Mouse (Mus musculus) regulatory T cell (primary cell): ENCODE results near the gene Gle1.
"Not testable (repeated sequence)": the region's sequence is repeated elsewhere in the genome, so short reads cannot be mapped to it uniquely, and the experiment has no call there.

Experiments used
- in situ Hi-C: fragments of 300-600 bp; cut with MboI, MseI; formaldehyde crosslinking; loops from one replicate; pipeline ENCODE4 v1.15.1; 2025; ENCODE audit warnings: high pct_unique_total_duplicates

Gene Gle1

GRCm38 (mm10) chr2:29934906-29935599 is at the start of gene Gle1:
Gene Gle1, plus strand, starts transcription at chr2:29935426.
- in situ Hi-C loops, result loop anchor here (5.0 kb wide), 1 partner anchor 872 kb away; the partner anchor contains the start of gene Ntmt1

DNA sequence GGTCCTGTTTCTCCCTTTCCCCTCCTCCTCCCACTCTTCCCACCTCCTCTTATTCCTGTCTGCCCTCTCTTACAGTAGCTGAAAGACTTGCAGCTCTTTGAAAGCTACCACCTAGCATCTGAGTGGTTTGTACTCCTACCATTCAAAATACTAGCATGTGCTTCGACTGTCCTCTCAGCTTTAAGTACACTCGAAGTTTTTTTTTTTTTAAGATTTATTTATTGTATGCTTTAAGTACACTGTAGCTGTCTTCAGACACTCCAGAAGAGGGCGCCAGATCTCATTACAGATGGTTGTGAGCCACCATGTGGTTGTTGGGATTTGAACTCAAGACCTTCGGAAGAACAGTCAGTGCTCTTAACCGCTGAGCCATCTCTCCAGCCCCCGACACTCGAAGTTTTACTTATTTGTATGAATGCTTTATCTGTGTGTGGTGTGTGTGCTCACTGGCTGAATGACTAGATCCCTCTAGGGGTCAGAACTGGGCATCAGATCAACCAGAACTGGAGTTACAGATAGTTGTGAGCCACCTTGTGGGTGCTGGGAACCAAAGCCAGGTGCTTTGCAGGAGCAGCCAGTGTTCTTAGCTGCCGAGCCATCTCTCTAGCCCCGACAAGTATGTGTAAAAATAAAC is 48.5 kb upstream of the Gle1 start:
- in situ Hi-C loops, result not testable (repeated sequence)

- in situ Hi-C loops, result no loop called here
These were observed 45.9 kb upstream of the Gle1 start, which contains the start of gene Odf2 for GRCm38 (mm10) chr2:29889066-29889944. Gene Odf2, plus strand, starts transcription at chr2:29889221.

- in situ Hi-C loops, result no loop called here
These were observed 45.0 kb upstream of the Gle1 start for GRCm38 (mm10) chr2:29889991-29890833.

GRCm38 (mm10) chr2:29891773-29892172 is 43.5 kb upstream of the Gle1 start:
- in situ Hi-C loops, result no loop called here

GRCm38 (mm10) chr2:29896071-29896470 is 39.2 kb upstream of the Gle1 start:
- in situ Hi-C loops, result no loop called here

DNA sequence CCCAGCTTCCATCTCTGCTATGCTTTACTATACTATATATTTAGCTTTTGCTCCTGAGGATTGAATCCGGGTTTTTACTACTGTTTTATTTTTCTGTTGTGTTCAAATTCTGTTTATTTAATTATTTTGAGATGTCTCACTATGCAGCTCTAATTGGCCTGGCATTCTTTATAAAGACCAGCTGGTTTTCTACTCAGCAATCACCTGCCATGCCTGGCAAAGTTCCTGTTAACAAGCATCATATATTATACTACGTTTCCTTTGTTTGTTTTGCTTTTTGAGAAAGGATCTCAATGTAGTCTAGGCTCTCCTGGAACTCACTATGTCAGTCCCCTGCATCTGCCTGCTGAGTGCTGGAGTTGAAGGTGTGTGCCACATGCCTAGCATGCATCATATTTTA is 37.9 kb upstream of the Gle1 start:
- in situ Hi-C loops, result no loop called here

DNA sequence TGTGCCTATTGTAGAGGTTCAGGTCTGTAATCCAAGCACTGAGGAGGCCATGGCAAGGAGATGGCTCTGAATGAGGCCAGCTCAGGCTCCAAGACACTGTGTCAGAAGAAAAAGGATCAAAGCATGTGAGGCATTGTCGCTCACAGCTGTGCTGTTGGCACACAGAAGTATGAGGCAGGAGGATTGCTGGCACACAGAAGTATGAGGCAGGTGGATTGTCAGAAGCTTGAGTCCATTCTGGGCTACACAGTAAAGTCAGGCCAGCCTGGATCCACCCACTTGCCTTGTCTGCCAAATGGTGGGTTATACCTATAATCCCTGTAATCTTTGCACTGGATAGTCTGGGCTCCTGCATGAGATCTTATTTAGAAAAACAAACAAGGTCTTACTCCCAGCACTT is 37.1 kb upstream of the Gle1 start:
- in situ Hi-C loops, result no loop called here

DNA sequence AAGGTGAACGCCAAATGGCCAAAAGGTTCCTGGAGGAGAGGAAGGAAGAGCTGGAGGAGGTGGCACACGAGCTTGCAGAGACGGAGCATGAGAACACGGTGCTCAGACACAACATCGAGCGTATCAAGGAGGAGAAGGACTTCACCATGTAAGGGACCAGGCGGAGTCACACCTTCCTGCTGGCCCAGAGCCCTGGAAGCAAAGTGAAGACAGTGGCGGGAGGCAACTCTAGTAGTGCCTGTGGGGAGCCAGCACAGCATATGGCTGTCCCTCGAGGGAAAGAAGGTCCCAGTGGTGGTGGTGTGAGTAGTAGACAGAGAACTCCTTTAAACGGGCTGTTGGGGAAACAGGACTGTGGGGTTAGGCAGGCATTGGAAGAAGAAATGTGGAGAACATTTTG is 33.0 kb upstream of the Gle1 start:
- in situ Hi-C loops, result no loop called here

DNA sequence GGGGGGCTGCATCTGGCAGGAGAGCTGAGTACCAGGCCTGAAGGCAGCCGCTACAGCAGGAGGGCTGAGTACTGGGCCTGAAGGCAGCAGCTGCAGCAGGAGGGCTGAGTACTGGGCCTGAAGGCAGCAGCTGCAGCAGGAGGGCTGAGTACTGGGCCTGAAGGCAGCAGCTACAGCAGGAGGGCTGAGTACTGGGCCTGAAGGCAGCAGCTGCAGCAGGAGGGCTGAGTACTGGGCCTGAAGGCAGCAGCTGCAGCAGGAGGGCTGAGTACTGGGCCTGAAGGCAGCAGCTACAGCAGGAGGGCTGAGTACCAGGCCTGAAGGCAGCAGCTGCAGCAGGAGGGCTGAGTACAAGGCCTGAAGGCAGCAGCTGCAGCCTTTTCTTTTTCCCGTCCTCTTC is 27.1 kb upstream of the Gle1 start:
- in situ Hi-C loops, result not testable (repeated sequence)

DNA sequence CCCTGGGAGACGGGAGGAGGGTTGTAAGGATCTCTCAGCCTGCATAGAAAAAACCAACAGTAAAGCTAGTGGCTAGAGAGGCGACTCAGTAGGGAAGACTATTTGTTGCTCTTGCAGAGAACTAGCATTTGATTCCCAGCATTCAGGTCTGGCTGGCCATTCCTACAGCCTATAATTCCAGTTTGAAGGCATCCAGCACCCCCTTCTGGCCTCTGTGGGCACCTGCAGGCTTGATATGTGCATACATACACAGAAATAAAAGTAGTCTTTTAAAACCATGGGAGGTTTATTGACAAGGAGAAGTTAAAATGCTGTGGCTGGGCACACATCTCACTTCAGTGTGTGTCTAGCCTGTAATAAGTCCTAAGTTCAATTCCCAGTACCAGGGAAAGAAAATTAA is 25.2 kb upstream of the Gle1 start:
- in situ Hi-C loops, result loop anchor here (5.0 kb wide), 1 partner anchor 93 kb away; no protein-coding TSS in a partner anchor

DNA sequence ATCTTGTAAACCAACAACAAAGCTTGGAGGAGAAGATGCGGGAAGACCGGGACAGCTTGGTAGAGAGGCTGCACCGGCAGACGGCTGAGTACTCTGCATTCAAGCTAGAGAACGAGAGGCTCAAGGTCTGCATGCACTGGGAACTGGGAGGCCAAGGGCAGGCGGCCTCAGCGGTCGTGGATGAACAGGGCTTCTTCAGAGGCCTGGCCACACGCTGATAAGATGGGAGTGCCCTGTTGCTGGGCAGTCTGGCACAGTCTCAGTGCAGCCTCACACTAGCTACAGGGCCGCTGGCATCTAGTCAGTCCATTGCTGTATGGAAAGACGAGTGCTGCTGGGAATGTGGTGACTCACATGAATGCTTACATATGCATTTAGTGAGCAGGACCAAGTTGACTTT is 17.6 kb upstream of the Gle1 start:
- in situ Hi-C loops, result no loop called here

DNA sequence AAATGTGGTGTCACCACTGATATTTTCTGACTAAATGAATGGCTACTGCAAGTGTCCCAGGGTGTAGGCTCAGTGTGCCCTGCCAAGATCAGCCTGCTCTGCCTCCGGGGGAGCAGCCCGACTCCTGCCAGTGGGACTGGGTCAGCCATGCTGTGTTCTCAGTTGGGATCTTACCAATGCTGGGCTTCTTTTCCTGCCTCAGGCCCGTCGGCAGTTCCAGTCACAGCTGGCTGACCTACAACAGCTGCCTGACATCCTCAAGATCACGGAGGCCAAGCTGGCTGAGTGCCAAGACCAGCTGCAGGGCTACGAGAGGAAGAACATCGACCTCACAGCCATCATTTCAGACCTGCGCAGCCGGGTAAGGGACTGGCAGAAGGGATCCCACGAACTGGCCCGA is 13.2 kb upstream of the Gle1 start:
- in situ Hi-C loops, result no loop called here

GRCm38 (mm10) chr2:29926542-29926941 is 8.7 kb upstream of the Gle1 start:
- in situ Hi-C loops, result no loop called here

DNA sequence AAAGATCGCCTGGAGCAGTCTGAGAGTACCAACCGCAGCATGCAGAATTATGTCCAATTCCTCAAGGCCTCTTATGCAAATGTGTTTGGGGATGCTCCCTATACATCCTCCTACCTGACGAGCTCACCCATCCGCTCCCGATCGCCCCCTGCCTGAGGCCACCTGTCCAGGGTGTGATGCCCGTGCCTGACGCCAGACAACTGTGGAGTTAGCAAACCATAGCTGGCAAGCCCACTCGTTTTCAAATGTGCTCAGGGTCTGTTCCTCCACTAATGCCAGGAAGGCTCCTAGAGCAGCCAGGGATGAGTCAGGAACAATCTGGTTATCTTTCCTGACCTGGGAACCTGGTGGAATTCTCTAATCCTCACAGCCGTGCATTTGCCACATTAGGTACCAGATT is 4.7 kb upstream of the Gle1 start:
- in situ Hi-C loops, result loop anchor here (5.0 kb wide), 1 partner anchor 877 kb away; the partner anchor contains the start of gene Ntmt1

- in situ Hi-C loops, result loop anchor here (5.0 kb wide), 1 partner anchor 876 kb away; the partner anchor contains the start of gene Ntmt1
These were observed 4.0 kb upstream of the Gle1 start for GRCm38 (mm10) chr2:29931194-29931593.

GRCm38 (mm10) chr2:29940073-29940472 is 4.8 kb downstream of the Gle1 start:
- in situ Hi-C loops, result no loop called here

DNA sequence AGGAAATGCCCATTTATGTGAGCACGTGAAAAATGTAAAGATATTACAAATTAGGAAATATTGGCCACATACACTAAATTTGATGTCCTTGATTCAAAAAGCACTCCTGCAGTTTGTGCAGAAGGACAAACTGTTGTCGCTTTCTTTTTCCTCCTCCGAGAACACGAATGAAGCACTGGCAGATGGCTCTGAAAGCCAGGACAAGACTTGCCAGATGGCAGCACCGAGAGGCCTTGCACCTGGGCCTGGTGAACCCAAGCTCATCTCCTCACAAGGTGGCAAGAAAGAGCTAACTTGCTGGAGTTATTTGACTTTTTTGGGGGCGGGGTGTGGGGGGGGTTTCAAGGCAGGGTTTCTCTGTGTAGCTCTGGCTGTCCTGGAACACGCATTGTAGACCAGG is 5.6 kb downstream of the Gle1 start:
- in situ Hi-C loops, result no loop called here

DNA sequence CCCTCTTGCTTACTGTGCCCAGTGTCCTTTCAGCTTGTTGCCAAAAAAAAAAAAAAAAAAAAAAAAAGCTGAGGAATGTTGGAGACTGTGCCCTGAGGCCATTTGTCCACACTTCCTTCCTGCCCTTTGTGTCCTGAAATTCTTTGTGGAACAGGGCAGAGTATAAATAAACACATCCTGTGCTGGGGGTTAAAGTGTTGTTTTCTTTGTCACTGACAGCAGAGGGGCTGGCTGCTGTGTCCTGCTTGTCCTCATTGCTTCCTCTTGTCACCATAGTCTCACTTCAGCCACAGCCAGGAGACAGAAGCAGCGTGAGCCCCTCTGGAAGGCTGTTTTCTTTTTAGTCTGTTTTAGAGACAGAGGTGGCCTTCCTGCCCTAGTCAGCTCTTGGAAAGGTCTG is 9.5 kb downstream of the Gle1 start:
- in situ Hi-C loops, result no loop called here

GRCm38 (mm10) chr2:29948896-29949295 is 13.7 kb downstream of the Gle1 start:
- in situ Hi-C loops, result no loop called here

DNA sequence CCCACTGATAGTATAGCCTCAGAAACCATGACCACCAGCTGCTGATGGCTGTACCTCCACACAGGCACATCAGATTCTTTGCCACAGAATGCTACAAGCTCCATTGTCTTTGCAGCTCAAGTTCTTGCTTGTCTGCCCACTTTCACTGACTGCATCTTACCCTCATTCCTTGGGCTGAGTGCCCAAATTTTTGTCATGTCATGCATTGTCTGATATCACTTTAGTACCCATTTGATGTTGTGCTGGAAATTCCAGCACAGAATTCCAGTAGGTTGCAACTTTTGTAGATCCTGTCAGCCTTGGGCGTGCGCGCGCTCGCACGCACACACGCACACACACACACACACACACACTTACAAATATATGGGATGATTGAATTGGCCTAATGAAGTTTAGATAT is 26.0 kb downstream of the Gle1 start:
- in situ Hi-C loops, result no loop called here
